Mouse (Mus musculus) heart, adult 2 months (tissue): ENCODE results near the gene Slit1.

Experiments
- CTCF ChIP-seq: fragments of 200-600 bp; IDR thresholded peaks from 2 replicates; pipeline ENCODE4 v1.8.1; 2022; ENCODE audit warnings: antibody characterized with exemption, mild to moderate bottlenecking, moderate library complexity
- EP300 ChIP-seq: fragments of 200-500 bp; IDR thresholded peaks from 2 replicates; pipeline ENCODE4 v1.6.1; 2011; ENCODE audit warnings: low read depth, low read length, control low read depth; ENCODE audit not compliant: insufficient read depth
- POLR2A ChIP-seq: fragments of 200-500 bp; IDR thresholded peaks from 2 replicates; pipeline ENCODE4 v1.6.1; 2011; ENCODE audit warnings: mild to moderate bottlenecking, low read depth, low read length, control low read depth; ENCODE audit not compliant: insufficient read depth

DNA sequence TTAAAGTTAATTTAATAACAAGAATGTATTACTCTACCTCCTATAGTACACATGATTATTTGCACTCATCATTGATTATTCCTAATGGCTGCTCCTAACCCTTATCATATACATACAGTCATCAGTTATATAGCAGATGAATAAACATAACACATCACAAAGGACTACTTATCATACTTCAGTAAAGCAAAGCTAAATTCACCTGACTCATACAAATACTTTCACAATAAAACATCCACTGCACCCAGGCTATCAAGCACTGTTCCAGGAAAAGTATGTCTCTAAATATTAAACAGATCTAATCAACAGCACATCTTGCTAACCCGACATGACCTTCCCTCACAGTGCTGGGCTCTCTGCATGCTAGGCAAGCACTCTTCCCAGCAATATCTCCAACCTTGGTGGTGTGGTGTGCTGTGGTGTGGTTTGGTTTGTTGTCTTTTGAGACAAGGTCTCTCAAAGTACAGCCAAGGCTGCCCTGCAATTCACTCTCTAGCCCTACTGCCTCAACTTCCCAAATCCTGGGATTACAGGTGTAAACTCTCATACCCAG lies 49.5 kb upstream of the Slit1 start:
- TF ChIP-seq POLR2A (no peak), CTCF (no peak), EP300 (no peak)
